Mouse (Mus musculus) thymus, adult 2 months (tissue): ENCODE data around the gene Prss32. TPM values are rescaled to one million over a fixed set of nuclear protein-coding genes. Genes with fewer than 3 reads are reported as not detected.

ENCODE experiments used
- DNase-seq: peaks from one replicate; pipeline ENCODE4 v3.0.0; 2021
- H3K27ac ChIP-seq: fragments of 200-500 bp; 2 replicates; pipeline ENCODE4 v1.5.1; 2012; ENCODE audit warnings: low read length, control low read depth; ENCODE audit not compliant: control insufficient read depth, insufficient read depth
- H3K27me3 ChIP-seq: fragments of 200-500 bp; 2 replicates; pipeline ENCODE4 v1.6.1; 2012; ENCODE audit warnings: mild to moderate bottlenecking, low read length, moderate library complexity, mixed read lengths; ENCODE audit not compliant: control insufficient read depth, insufficient read depth
- H3K36me3 ChIP-seq: fragments of 200-500 bp; 2 replicates; pipeline ENCODE4 v1.6.1; 2012; ENCODE audit warnings: mild to moderate bottlenecking, low read length, moderate library complexity; ENCODE audit not compliant: control insufficient read depth, insufficient read depth
- H3K4me1 ChIP-seq: fragments of 200-500 bp; replicated peaks from 2 replicates; pipeline ENCODE4 v1.6.1; 2012; ENCODE audit warnings: low read length; ENCODE audit not compliant: control insufficient read depth, insufficient read depth
- H3K4me3 ChIP-seq: fragments of 200-500 bp; 2 replicates; pipeline ENCODE4 v1.5.1; 2012; ENCODE audit warnings: mild to moderate bottlenecking, low read length, control low read depth, moderate library complexity; ENCODE audit not compliant: control insufficient read depth, insufficient read depth
- CTCF ChIP-seq: fragments of 200-500 bp; IDR thresholded peaks from 2 replicates; pipeline ENCODE4 v1.5.1; 2012; ENCODE audit warnings: mild to moderate bottlenecking, control low read depth, low read length, moderate library complexity, borderline replicate concordance; ENCODE audit not compliant: control insufficient read depth, poor library complexity, insufficient read depth; ENCODE audit errors: extremely low read depth
- POLR2A ChIP-seq: fragments of 200-500 bp; IDR thresholded peaks from 2 replicates; pipeline ENCODE4 v1.6.1; 2012; ENCODE audit warnings: mild to moderate bottlenecking, low read length, control low read depth, moderate library complexity; ENCODE audit not compliant: control insufficient read depth, poor library complexity, insufficient read depth; ENCODE audit errors: extremely low read depth
- WGBS: fragments of 180-500 bp; shearing (Covaris S2); methylation state at CpG from one replicate; pipeline ENCODE4 v1.1.7; 2018; 5-methylcytosine and 5-hydroxymethylcytosine counted together
- polyA plus RNA-seq: library from polyadenylated mRNA; depleted of rRNA; stranded (reverse); fragments of >200 nt; gene quantifications from 2 replicates; pipeline ENCODE4 v1.2.3, GENCODE M21; 2012

The Prss32 gene
- polyA plus RNA-seq, 1 experiment, result 0.51 TPM

DNA sequence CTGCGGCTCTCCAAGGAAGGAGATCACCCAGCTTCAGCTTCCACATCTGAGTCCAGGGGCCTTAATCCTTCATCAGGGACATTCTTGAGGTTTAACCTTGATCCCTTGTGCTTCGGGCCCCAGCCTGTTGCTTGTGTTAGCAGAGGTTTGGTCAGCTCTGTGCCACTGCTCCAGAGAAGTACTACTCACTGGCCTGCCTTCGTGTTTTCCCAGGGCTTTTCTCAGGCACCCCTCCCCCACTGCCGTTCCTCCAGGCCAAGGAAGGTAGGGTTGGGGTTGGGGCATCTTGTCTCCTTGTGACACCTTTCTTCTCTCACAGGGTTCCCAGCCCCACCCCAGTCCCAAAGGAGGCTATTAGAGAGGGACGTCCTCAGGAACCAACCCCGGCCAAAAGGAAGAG lies 21.6 kb upstream of the Prss32 start:
- Histone ChIP-seq H3K36me3 (peaks cover 90% of the 10 kb centered on the region), H3K4me3 (no peak overlapping the region), H3K27ac (no peak overlapping the region), H3K4me1 (no peaks in the 10 kb centered on the region), H3K27me3 (no peaks in the 10 kb centered on the region)
- no peak for DNase-seq
- no peak for TF ChIP-seq POLR2A
- 94% methylated on average over 6 of the region's 6 CpGs for WGBS

DNA sequence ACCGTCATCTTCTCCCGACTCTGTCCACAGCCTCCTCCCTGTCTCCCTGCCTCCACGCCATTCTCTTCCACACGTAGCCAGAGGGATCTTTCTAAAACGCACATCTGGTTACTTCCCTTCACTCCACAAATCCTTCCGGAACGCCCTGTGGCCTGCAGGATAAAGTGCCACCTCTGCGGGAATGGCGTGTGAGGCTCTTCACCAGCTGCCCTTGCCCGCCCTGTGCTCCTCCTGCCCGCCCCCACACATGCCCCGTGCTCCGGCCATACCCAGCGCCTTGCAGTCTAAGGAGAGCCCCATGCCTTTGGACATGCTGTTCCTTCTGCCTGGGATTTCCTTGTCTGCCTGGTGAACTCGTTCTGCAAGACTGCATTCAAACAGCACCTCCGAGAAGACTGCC lies 20.6 kb upstream of the Prss32 start:
- Histone ChIP-seq H3K27ac (no peak overlapping the region), H3K27me3 (no peaks in the 10 kb centered on the region), H3K36me3 (peaks cover 81% of the 10 kb centered on the region), H3K4me3 (no peak overlapping the region), H3K4me1 (no peaks in the 10 kb centered on the region; the same call in 1 of the 2 replicates)
- TF ChIP-seq CTCF (no peak), POLR2A (no peak)
- no peak for DNase-seq
- 93% methylated on average over 16 of the region's 16 CpGs for WGBS

DNA sequence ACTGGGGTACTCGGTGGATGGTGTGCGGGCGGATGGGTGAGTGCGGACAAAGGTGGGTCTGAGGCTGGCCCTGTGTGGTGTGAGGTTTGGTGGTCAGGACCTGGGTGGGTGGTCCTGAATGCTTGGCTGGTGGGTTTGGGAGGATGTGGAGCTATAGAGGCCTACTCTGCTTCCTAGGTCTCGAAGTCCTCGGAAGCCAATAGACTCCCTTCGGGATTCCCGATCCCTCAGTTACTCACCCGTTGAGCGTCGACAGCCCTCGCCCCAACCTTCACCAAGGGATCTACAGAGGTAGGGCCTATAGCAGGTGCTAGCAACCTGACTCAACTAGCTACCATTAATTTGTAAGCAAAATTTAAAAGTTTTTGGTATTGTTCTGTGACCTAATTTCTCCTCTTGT lies 20.0 kb upstream of the Prss32 start:
- Histone ChIP-seq H3K27me3 (no peaks in the 10 kb centered on the region), H3K4me1 (peaks cover 4% of the 10 kb centered on the region), H3K36me3 (peaks cover 75% of the 10 kb centered on the region), H3K27ac (no peak overlapping the region), H3K4me3 (no peak overlapping the region)
- 95% methylated on average over 12 of the region's 12 CpGs for WGBS
- no peak for DNase-seq
- TF ChIP-seq POLR2A, result no peak
- no peak for TF ChIP-seq CTCF

DNA sequence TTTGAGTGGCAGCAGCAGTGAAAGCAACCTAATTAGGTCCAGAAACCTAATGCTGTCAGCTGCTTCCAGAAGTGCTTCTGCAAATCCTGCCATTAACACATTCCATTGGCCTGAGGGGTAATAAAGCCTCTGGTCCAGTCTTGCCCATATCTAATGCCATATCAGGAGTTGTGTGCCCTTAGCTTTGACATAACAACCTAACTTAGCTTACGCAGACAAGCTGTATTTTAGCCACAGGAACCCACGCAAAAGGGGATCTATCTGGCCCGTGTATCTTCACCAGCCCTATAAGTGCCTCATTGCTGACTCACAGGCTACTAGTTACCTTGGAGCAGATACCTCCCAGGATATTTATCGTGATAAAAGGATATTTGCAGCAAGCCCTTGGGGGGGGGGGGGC lies 18.1 kb upstream of the Prss32 start:
- no peak for TF ChIP-seq CTCF
- no peak for TF ChIP-seq POLR2A
- Histone ChIP-seq H3K4me1 (peaks cover 4% of the 10 kb centered on the region), H3K36me3 (peaks cover 55% of the 10 kb centered on the region), H3K27ac (no peak overlapping the region), H3K4me3 (no peak overlapping the region), H3K27me3 (no peaks in the 10 kb centered on the region)
- DNase-seq, result no peak
- 88% methylated on average over 4 of the region's 4 CpGs for WGBS

DNA sequence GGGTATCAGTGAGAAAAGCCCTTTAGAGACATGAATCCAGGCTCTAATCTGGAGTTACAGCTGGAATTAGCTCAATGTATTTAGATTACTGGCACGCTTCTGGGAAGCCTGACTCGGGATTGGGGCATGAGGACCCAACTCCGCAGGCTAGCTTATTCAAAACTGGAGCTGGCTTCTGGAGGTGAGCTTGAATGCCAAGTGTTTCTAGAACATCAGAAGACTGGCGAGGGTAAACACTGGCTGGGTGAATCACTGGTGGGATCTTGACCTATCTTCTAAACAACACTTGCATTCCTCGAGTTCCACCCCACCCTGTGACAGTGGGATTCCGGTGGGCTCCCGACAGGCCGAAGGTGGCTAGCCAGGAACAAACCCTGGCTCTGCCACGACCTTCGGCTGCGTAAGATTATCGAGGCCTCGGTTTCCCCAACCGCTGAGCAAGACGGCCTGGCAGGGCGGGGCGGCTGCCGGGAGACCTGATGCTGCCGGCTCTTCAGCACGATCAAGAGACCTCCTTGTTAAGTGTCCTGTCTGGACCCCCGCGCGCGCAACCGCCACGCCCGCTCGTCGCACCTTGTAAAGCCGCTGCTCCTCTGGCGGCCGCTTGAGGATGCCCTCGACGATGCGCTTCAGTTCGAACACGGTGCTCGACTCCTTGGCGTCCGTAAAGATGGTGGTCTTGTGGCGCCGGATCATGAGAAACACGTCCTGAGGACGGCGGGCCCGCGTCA lies 15.2 kb upstream of the Prss32 start:
- TF ChIP-seq CTCF (no peak), POLR2A (no peak)
- Histone ChIP-seq H3K4me3 (peak overlapping the region; percentile 91), H3K27ac (peak overlapping the region; percentile 12; the same call in 1 of the 2 replicates), H3K36me3 (peaks cover 32% of the 10 kb centered on the region), H3K27me3 (no peaks in the 10 kb centered on the region), H3K4me1 (peaks cover 14% of the 10 kb centered on the region)
- WGBS, result 2% methylated on average over 47 of the region's 47 CpGs
- DNase-seq, result peak; percentile 67

DNA sequence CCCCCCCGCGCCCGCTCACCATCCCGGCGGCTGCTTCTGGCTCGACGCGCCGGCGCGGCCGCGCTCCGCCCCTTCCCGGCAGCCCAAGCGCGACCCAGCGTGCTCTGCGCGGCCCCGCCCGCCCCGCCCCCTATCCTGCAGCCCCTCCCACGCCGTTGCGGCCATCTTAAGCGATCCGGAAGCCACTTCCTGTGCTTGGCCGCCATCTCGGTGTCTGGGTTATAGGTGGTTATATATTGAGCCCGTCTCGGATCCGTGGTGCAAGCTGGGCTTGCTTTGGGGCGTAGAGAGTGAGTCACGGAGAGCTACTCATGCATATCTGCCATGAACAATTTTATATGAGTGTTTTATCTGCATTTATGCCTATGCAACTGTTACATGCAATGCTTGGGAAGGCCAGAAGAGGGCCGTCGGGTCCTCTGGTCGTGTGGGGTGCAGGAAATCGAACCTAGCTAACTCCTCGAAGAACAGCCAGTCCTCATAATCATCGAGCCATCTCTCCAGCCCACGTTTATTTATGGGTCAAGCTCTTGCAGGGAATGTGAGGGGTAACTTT lies 14.5 kb upstream of the Prss32 start, which contains the start of gene Elob:
TSS of gene Elob (minus strand) at position 73 of the 556 bp plus-strand sequence.
- H3K4me1 ChIP-seq, result peaks cover 14% of the 10 kb centered on the region
- H3K36me3 ChIP-seq, result peaks cover 25% of the 10 kb centered on the region
- TF ChIP-seq POLR2A, result 0 out of 2 replicates have a peak, but pooled peaks have one; percentile 11
- TF ChIP-seq CTCF, result peak; percentile 64; the same call in 1 of the 2 replicates
- WGBS, result 2% methylated on average over 30 of the region's 42 CpGs
- DNase-seq, result peak; percentile 81
- peak within 1 kb of the TSS; percentile 91 for H3K4me3 ChIP-seq
- H3K27ac ChIP-seq, result peak within 1 kb of the TSS; percentile 86
- H3K27me3 ChIP-seq, result no peaks in the 10 kb centered on the region
